Mouse (Mus musculus): ENCODE measurements around the gene Vmn2r82. TPM values are rescaled to one million over a fixed set of nuclear protein-coding genes. Genes with fewer than 3 reads are reported as not detected.
"Not testable (repeated sequence)": the region's sequence is repeated elsewhere in the genome, so short reads cannot be mapped to it uniquely, and the experiment has no call there.

Vmn2r82 gene
- not detected in 2 replicates for polyA plus RNA-seq (2015; fragmentation: Nextera tagmentation; extraction: Ambion mirVana)

DNA sequence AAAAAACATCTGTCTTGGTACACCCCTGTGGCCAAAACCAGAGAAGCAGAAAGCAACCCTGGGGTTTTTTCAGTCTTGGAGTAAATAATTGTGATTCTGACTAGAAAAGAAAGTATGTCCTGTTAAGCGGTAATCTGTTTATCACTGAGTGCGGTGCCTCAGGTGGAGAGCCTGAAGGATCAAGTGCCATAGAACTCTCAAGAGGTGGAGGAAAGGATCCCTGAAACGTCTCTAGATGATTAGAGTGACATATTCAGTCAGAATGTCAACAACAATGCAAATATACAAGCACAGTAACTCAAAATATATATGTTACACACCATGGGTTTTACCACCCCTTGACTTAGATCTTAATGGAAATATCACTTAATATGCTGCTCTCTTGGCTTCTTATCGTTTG is at the start of gene Vmn2r82:
Gene Vmn2r82, plus strand, starts transcription at position 301 of the 400 bp plus-strand sequence.
- not testable (repeated sequence) for H3K4me3 ChIP-seq (replicated peaks); H3K9me3 ChIP-seq (replicated peaks); H3K27ac ChIP-seq; ATAC-seq (replicated peaks; ENCODE audit: low FRiP score); H3K36me3 ChIP-seq; H3K9ac ChIP-seq; H3K27me3 ChIP-seq; H3K4me2 ChIP-seq; H3K4me1 ChIP-seq
- 83% methylated on average over 4 of the region's 4 CpGs for WGBS

DNA sequence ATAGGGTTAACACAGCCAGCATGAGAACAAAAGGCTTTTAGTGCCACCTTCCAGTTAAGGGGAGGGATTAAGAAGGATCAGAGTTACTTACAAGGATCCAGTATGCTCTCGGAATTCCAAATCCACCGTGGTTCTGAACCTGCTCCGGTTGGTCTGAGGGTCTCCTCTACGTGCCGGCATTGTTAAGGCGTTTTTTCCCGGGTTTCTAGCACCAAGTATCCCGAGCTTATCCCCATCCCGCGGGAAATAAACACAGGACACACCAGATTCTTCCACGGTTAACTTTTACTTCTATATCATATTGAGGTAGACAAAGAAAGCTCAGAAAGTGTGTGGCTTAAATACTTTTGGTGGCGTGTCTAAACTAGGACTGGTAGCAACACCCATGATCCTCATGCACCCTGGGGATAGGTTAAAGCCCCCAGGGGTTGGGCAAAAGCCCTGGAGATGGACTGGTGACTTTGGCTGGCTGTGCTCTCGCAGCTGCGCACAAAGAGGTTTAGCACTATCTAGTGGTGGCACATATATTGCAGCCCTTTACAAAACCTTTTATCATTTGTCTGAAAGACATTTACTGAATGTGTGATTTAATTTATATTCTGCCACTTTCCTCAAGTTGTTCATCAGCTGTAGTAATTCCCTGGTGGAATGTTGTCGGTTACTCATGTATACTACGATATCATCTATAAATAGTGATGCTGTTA is 34.1 kb upstream of the Vmn2r82 start:
- Histone ChIP-seq H3K4me2 (peak overlapping the region; percentile 53), H3K4me3 (replicated peaks) (peak overlapping the region; percentile 42), H3K27ac (peak overlapping the region; percentile 68; the same call in 1 of the 2 replicates)
- H3K36me3 ChIP-seq; H3K27me3 ChIP-seq; H3K9me3 ChIP-seq (replicated peaks); H3K9ac ChIP-seq; H3K4me1 ChIP-seq: not testable (repeated sequence)
- ATAC-seq (replicated peaks; ENCODE audit: low FRiP score), result 0 out of 2 replicates have a peak, but pooled peaks have one; percentile 43
- 5% methylated on average over 16 of the region's 16 CpGs for WGBS

DNA sequence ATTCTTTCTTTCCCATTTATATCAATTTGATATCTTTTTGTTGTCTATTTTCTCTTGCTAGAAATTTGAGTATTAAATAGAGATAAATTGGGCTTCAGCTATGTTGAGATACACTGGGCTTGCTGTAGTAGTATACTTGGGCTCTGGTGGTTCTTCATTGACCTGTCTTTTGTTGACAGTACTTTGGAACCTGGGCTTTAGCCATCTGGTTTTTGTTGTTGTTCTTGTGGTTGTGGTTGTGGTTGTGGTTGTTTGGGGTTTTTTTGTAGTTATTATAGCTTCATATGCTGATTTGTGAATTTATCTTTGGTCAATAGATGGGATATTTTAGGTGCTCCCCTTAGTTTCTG is 33.6 kb upstream of the Vmn2r82 start:
- H3K9me3 ChIP-seq (replicated peaks), result no peaks in the 10 kb centered on the region
- no peaks in the 10 kb centered on the region for H3K27me3 ChIP-seq
- ATAC-seq (replicated peaks; ENCODE audit: low FRiP score), result 0 out of 2 replicates have a peak, but pooled peaks have one; percentile 18
- H3K36me3 ChIP-seq, result no peaks in the 10 kb centered on the region
- no peak overlapping the region for H3K4me3 ChIP-seq (replicated peaks)
- no peak overlapping the region for H3K9ac ChIP-seq
- H3K4me1 ChIP-seq, result no peaks in the 10 kb centered on the region
- no peak overlapping the region for H3K27ac ChIP-seq
- H3K4me2 ChIP-seq, result no peak overlapping the region

DNA sequence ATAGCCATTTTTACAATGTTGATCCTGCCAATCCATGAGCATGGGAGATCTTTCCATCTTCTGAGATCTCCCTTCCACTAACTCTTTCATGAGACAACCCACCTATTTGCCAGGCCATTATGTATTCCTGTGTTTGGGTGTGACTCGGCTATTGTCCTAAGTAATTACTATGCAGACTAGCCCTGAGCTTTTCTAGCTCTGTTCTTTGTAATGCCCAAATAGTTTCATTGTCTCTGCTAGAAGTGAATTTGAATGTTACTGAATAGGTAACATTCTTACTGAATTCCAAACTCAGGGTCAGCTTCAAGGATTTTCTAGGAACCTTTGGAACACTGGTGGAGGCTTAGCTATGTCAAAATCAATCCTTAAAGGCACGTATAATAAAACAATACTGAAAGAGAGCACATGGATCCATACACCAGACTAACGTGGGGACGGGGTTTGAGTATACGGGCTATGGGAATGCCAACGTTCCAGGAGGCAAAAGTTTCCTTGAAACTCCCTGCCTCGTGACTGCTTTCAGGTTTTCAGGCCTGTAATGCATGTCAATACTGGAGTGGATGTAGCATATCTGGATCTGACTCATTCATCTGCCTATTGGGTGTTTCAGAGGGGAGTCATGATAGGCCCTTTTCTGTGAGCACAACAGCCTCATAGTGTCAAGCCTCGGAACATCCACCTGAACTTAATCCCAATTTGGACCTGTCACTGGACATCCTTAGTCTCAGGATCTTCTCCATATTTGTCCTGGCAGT is 43.8 kb downstream of the Vmn2r82 start:
- not testable (repeated sequence) for H3K9ac ChIP-seq; ATAC-seq (replicated peaks; ENCODE audit: low FRiP score); H3K9me3 ChIP-seq (replicated peaks); H3K4me3 ChIP-seq (replicated peaks); H3K27ac ChIP-seq; H3K27me3 ChIP-seq; H3K4me1 ChIP-seq; H3K4me2 ChIP-seq; H3K36me3 ChIP-seq
- WGBS, result 84% methylated on average over 8 of the region's 8 CpGs

DNA sequence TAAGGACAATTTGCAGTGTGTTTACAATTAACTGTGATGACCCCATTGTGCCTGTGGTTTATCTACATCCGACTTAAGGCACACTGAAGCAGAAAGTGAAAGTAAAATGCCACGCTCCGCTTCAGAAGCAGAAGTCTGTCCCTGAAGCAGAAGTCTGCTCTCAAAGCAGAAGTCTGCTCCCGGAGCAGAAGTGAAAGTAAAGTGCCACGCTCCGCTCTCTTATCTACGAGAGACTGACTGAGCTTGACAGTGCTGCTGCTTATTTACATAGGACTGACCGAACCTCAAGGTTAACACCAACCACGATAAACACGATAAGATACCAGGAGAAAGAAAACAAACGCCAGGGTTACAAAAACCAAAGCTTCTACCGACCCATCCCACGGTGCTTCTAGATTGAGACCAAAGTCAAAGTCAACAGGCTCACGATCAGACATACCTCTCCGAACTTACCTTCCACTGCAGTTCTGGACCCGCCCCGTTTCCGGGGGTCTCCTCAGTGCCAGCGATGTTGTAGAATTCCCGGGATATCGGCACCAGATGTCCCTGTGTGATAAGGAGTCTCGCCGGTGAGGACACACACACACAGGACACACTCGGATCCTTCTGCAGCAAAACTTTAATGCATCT is 60.9 kb downstream of the Vmn2r82 start:
- H3K4me3 ChIP-seq (replicated peaks), result no peak overlapping the region
- no peaks in the 10 kb centered on the region for H3K9me3 ChIP-seq (replicated peaks)
- no peak overlapping the region for H3K9ac ChIP-seq
- no peaks in the 10 kb centered on the region for H3K36me3 ChIP-seq
- H3K4me2 ChIP-seq, result no peak overlapping the region
- H3K4me1 ChIP-seq, result no peaks in the 10 kb centered on the region
- no peaks in the 10 kb centered on the region for H3K27me3 ChIP-seq
- 91% methylated on average over 24 of the region's 24 CpGs for WGBS
- ATAC-seq (replicated peaks; ENCODE audit: low FRiP score), result no peak
- no peak overlapping the region for H3K27ac ChIP-seq

DNA sequence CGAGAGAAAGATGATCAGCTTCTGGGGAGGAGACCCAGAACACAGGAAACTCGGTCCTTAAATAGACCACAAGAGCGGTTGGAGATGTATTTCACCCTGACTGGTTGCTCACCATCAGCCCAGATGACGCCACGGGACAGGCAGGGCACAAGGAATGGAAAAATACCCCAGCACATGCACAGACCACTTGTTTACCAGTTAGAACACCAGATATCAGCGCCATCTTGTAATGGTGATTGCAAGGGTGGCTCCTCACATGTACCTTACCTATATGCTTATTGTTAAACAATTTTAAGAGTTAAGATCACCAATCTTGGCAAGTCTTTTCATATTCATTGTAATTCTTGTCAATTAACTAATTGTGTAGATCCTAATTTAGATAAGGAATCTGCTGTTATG is 61.5 kb downstream of the Vmn2r82 start:
- H3K4me3 ChIP-seq (replicated peaks); H3K4me1 ChIP-seq; H3K27me3 ChIP-seq; H3K4me2 ChIP-seq; H3K9ac ChIP-seq; ATAC-seq (replicated peaks; ENCODE audit: low FRiP score); H3K27ac ChIP-seq; H3K9me3 ChIP-seq (replicated peaks); H3K36me3 ChIP-seq: not testable (repeated sequence)
- 85% methylated on average over 6 of the region's 6 CpGs for WGBS

DNA sequence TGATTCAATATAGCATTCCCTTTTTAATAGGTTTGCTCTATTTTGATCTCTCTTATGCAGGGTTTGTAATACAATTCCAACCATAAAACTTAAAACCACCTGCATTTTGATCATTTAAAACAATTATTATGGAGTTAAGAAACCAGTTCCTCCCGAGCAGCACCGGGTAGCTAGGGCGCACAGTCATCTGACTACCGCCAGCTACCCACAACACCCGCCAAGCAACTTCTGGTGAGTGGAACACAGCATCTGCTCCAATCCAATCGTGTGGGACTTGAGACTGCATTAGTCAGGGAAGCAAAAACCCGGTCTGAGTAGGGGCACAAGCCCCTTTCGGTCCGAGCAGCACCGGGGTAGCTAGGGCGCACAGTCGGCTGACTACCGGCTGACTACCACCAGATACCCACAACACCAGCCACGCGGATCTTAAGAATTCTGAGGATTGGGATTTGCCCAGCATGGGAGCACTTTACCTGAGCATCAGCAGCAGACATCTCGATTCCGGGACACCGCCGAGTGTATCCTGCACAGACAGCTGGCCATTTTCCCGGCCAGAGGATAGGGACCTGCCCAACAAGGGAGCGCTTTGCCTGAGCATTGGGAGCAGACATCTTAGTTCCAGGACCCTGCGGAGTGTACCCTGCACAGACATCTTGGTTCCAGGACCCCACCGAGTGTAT is 79.0 kb downstream of the Vmn2r82 start:
- not testable (repeated sequence) for H3K27me3 ChIP-seq; H3K36me3 ChIP-seq; ATAC-seq (replicated peaks; ENCODE audit: low FRiP score); H3K9ac ChIP-seq; H3K9me3 ChIP-seq (replicated peaks); H3K4me2 ChIP-seq; H3K4me3 ChIP-seq (replicated peaks); H3K27ac ChIP-seq; H3K4me1 ChIP-seq
- 87% methylated on average over 23 of the region's 23 CpGs for WGBS

Other genes with a start within 250 kb of the Vmn2r82 start
- not detected in 2 replicates for gene Vmn2r80, start 207.8 kb upstream of the Vmn2r82 start, polyA plus RNA-seq (2015; fragmentation: Nextera tagmentation; extraction: Ambion mirVana)
- not detected in 2 replicates for gene Vmn2r81, start 108.8 kb upstream of the Vmn2r82 start, polyA plus RNA-seq (2015; fragmentation: Nextera tagmentation; extraction: Ambion mirVana)
- not detected in 2 replicates for gene Vmn2r83, start 112.2 kb downstream of the Vmn2r82 start, polyA plus RNA-seq (2015; fragmentation: Nextera tagmentation; extraction: Ambion mirVana)
- gene Plpp2, start 177.3 kb downstream of the Vmn2r82 start, polyA plus RNA-seq (2015; fragmentation: Nextera tagmentation; extraction: Ambion mirVana), result 42.0 and 45.7 TPM in 2 replicates
- 48.6 and 53.6 TPM in 2 replicates for gene Mier2, start 198.7 kb downstream of the Vmn2r82 start, polyA plus RNA-seq (2015; fragmentation: Nextera tagmentation; extraction: Ambion mirVana)
- gene Theg, start 230.8 kb downstream of the Vmn2r82 start, polyA plus RNA-seq (2015; fragmentation: Nextera tagmentation; extraction: Ambion mirVana), result not detected in 2 replicates